Mouse (Mus musculus) heart, embryonic 16.5 days (tissue): ENCODE data around the gene Wdr54. TPM values are rescaled to one million over a fixed set of nuclear protein-coding genes. Genes with fewer than 3 reads are reported as not detected.
"Not testable (repeated sequence)": the region's sequence is repeated elsewhere in the genome, so short reads cannot be mapped to it uniquely, and the experiment has no call there.

Source experiments
- ATAC-seq: fragments of 200-750 bp; cut with Nextera tagmentation; replicated peaks from 2 replicates; pipeline ENCODE4 v1.8.0; 2017; ENCODE audit warnings: moderate number of reproducible peaks; ENCODE audit not compliant: insufficient read depth, low FRiP score; ENCODE audit errors: extremely low read depth
- H3K27ac ChIP-seq: fragments of 300-500 bp; sonication (generic); 2 replicates; pipeline ENCODE4 v1.5.1; 2014; ENCODE audit warnings: mild to moderate bottlenecking, low read length, control low read depth, moderate library complexity
- H3K27me3 ChIP-seq: fragments of 300-500 bp; sonication (generic); 2 replicates; pipeline ENCODE4 v1.6.1; 2014; ENCODE audit warnings: low read length, mixed read lengths; ENCODE audit not compliant: control insufficient read depth, insufficient read depth
- H3K36me3 ChIP-seq: fragments of 300-500 bp; sonication (generic); 2 replicates; pipeline ENCODE4 v1.6.1; 2014; ENCODE audit not compliant: control insufficient read depth, insufficient read depth
- H3K4me1 ChIP-seq: fragments of 300-500 bp; sonication (generic); 2 replicates; pipeline ENCODE4 v1.6.1; 2014; ENCODE audit warnings: low read length, mixed read lengths; ENCODE audit not compliant: control insufficient read depth, insufficient read depth
- H3K4me2 ChIP-seq: fragments of 300-500 bp; sonication (generic); 2 replicates; pipeline ENCODE4 v1.6.1; 2014; ENCODE audit warnings: low read depth, mild to moderate bottlenecking, control low read depth, low read length
- H3K4me3 ChIP-seq: fragments of 300-500 bp; sonication (generic); 2 replicates; pipeline ENCODE4 v1.5.1; 2014; ENCODE audit warnings: mild to moderate bottlenecking, control low read depth, low read length
- H3K9ac ChIP-seq: fragments of 300-500 bp; sonication (generic); 2 replicates; pipeline ENCODE4 v1.6.1; 2014; ENCODE audit warnings: low read length, control low read depth
- H3K9me3 ChIP-seq: fragments of 300-500 bp; sonication (generic); replicated peaks from 2 replicates; pipeline ENCODE4 v1.6.1; 2016; ENCODE audit warnings: low read length; ENCODE audit not compliant: control insufficient read depth
- WGBS: fragments of 180-500 bp; shearing (Covaris S2); extraction: QIAGEN DNeasy Blood & Tissue Kit; methylation state at CpG from one replicate; pipeline ENCODE4 v1.1.7; 2014; 5-methylcytosine and 5-hydroxymethylcytosine counted together
- polyA plus RNA-seq: library from polyadenylated mRNA; unstranded; fragments of >200 nt; fragmentation: Nextera tagmentation; extraction: Ambion mirVana; gene quantifications from 2 replicates; pipeline ENCODE4 v1.2.1, GENCODE M21; 2015

Gene Wdr54
- polyA plus RNA-seq, 1 experiment from 2014 or later = 3.8 TPM

GRCm38 (mm10) chr6:83165026-83165606 is 8.9 kb upstream of the Wdr54 start:
- Histone ChIP-seq H3K9ac (peak overlapping the region; percentile 83), H3K4me1 (peaks cover 24% of the 10 kb centered on the region), H3K4me2 (peak overlapping the region; percentile 85), H3K27me3 (peaks cover 22% of the 10 kb centered on the region), H3K36me3 (no peaks in the 10 kb centered on the region), H3K9me3 (no peaks in the 10 kb centered on the region), H3K4me3 (peak overlapping the region; percentile 79), H3K27ac (peak overlapping the region; percentile 65)
- WGBS = 6% methylated on average over 6 of the region's 6 CpGs
- no peak for ATAC-seq

DNA sequence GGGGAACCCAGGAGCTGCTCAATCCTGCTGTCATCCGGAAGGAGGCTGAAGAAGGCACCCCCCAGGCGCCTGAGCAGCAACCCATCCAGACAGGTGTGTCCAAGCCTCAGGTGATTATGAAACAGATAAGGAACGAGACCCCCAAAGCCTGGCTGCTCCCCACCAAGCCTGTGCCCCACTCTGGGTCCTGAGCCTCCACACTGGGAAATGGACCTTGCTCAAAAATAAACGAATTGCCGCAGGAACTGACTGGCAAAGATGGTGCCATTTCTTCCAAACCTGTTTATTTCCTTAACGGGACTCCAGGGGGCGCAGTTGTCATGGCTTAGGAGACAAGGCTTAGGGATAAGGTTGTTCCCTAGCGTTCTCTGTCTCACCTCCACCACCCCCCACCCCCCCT is 6.5 kb upstream of the Wdr54 start:
- Histone ChIP-seq H3K27ac (no peak overlapping the region), H3K4me2 (peak overlapping the region; percentile 85), H3K4me3 (peak overlapping the region; percentile 53), H3K9me3 (no peaks in the 10 kb centered on the region), H3K4me1 (peaks cover 24% of the 10 kb centered on the region), H3K9ac (no peak overlapping the region), H3K36me3 (no peaks in the 10 kb centered on the region), H3K27me3 (peaks cover 22% of the 10 kb centered on the region)
- WGBS = under 1% methylated on average over 8 of the region's 8 CpGs
- no peak for ATAC-seq

GRCm38 (mm10) chr6:83161921-83162641 is 5.9 kb upstream of the Wdr54 start:
- no peak for ATAC-seq
- peaks cover 22% of the 10 kb centered on the region for H3K27me3 ChIP-seq
- peak overlapping the region; percentile 53 for H3K4me3 ChIP-seq
- no peaks in the 10 kb centered on the region for H3K9me3 ChIP-seq
- H3K36me3 ChIP-seq = no peaks in the 10 kb centered on the region
- peak overlapping the region; percentile 85 for H3K4me2 ChIP-seq
- peaks cover 22% of the 10 kb centered on the region for H3K4me1 ChIP-seq
- H3K9ac ChIP-seq = peak overlapping the region; percentile 65
- WGBS = under 1% methylated on average over 49 of the region's 49 CpGs
- H3K27ac ChIP-seq = no peak overlapping the region

DNA sequence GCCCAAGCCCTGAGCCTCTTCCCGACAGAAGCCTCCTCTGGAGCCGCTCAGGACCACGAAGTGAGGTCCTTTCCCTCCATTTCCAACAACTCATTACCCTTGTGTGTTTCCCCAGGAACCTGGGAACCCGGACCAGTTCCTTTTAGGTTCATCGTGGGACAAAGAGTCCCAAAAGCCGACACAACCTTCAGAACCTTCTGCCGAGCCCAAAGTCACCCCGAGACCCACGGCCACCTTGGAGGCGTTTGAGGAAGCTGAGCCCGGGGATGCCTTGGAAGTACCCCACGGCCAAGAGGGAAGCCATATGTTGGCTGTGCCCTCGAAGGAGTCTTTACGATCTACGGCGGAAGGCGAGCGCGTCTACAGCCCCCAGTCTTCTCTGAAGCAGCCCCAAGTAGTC is 5.2 kb upstream of the Wdr54 start:
- 9% methylated on average over 19 of the region's 19 CpGs for WGBS
- peak overlapping the region; percentile 65 for H3K9ac ChIP-seq
- H3K4me3 ChIP-seq = peak overlapping the region; percentile 53
- ATAC-seq = no peak
- peaks cover 22% of the 10 kb centered on the region for H3K27me3 ChIP-seq
- H3K27ac ChIP-seq = no peak overlapping the region
- H3K9me3 ChIP-seq = no peaks in the 10 kb centered on the region
- no peaks in the 10 kb centered on the region for H3K36me3 ChIP-seq
- peaks cover 18% of the 10 kb centered on the region for H3K4me1 ChIP-seq
- peak overlapping the region; percentile 85 for H3K4me2 ChIP-seq

GRCm38 (mm10) chr6:83159456-83159855 is 3.3 kb upstream of the Wdr54 start:
- not testable (repeated sequence) for H3K27ac ChIP-seq, H3K9ac ChIP-seq, H3K4me3 ChIP-seq, H3K36me3 ChIP-seq, H3K4me2 ChIP-seq, H3K9me3 ChIP-seq, ATAC-seq
- 31% methylated on average over 3 of the region's 3 CpGs for WGBS
- Histone ChIP-seq H3K27me3 (peaks cover 22% of the 10 kb centered on the region), H3K4me1 (peaks cover 18% of the 10 kb centered on the region)

DNA sequence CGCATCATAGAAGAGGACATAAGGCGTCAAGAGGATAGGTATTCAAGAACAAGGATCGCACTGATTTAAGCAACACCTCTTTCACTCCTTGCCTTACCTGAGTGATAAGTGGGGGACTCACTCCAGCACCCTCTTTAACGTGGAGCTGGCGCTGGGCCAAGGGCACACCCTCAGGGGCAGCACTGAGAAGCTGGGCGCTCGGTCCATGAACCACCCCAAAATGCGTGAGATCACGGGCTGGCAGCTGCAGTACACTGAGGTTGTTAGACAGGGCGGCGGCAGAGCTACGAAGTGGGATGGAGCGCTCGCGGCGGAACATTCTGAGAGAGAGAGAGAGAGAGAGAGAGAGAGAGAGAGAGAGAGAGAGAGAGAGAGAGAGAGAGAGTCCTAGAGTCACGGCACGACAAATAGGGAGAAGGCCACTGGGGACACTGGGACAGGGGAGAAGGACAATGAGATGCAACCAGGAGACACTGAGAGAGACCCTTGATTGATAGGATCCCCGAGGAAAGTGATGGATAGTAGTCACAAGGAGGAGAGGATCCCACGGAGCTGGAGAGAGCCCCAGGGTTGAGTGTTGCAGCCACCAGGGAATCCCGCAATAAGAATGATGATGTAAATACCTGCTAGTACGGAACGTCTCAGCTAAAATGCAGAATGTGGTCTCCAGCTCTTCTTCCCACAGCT is 502 bp downstream of the Wdr54 start:
- peak; percentile 1; the same call in 1 of the 2 replicates for ATAC-seq
- peaks cover 6% of the 10 kb centered on the region for H3K36me3 ChIP-seq
- peak overlapping the region; percentile 61 for H3K4me3 ChIP-seq
- peak overlapping the region; percentile 68 for H3K9ac ChIP-seq
- H3K9me3 ChIP-seq = no peaks in the 10 kb centered on the region
- no peak overlapping the region for H3K27ac ChIP-seq
- 7% methylated on average over 23 of the region's 23 CpGs for WGBS
- H3K4me2 ChIP-seq = peak overlapping the region; percentile 92
- peaks cover 4% of the 10 kb centered on the region for H3K27me3 ChIP-seq
- H3K4me1 ChIP-seq = peaks cover 7% of the 10 kb centered on the region

DNA sequence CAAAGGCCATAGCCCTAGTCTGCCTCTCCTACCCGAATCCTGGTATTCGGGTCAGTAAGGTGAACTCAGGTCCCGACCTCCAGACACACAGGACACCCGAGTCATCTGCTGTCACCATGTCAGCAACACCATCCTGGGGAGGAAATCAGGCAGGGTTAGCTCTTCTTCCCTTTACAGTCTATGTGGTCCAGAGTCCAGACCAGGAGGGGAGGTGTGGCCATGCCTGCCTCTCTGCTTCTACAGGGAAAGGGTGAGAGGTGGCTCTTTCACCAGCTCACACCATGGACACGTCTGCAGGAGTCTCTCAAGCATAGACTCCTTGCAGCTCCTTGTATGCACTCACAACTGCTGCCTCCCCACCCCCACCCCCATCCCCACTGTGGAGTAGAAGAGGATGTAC is 2.7 kb downstream of the Wdr54 start:
- no peak for ATAC-seq
- Histone ChIP-seq H3K9me3 (no peaks in the 10 kb centered on the region), H3K36me3 (peaks cover 13% of the 10 kb centered on the region), H3K9ac (no peak overlapping the region), H3K4me2 (no peak overlapping the region), H3K27me3 (no peaks in the 10 kb centered on the region), H3K4me1 (peaks cover 7% of the 10 kb centered on the region), H3K27ac (no peak overlapping the region), H3K4me3 (no peak overlapping the region)
- WGBS = 67% methylated on average over 5 of the region's 5 CpGs

DNA sequence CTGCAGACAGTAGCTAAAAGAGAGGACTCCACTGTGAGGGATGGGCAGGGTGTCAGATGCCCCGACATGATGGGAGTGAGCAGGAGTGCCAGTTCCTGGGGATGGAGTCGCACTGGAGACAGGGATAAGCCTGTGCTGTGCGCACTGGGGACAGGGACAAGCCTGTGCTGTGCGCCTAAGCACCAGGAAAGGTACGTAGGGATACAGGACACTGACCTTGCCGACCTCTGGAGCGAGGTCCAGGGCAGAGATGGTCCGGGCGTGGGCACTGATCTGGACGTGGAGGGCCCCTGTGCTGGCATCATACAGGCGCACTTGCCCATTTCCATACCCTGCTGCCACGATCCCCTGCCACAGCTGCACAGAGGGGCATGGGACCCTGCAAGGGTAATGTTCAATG is 3.2 kb downstream of the Wdr54 start:
- H3K27me3 ChIP-seq = no peaks in the 10 kb centered on the region
- no peak for ATAC-seq
- no peaks in the 10 kb centered on the region for H3K9me3 ChIP-seq
- H3K4me3 ChIP-seq = no peak overlapping the region
- H3K9ac ChIP-seq = no peak overlapping the region
- peaks cover 7% of the 10 kb centered on the region for H3K4me1 ChIP-seq
- H3K27ac ChIP-seq = no peak overlapping the region
- 86% methylated on average over 12 of the region's 12 CpGs for WGBS
- H3K4me2 ChIP-seq = no peak overlapping the region
- H3K36me3 ChIP-seq = peaks cover 14% of the 10 kb centered on the region

DNA sequence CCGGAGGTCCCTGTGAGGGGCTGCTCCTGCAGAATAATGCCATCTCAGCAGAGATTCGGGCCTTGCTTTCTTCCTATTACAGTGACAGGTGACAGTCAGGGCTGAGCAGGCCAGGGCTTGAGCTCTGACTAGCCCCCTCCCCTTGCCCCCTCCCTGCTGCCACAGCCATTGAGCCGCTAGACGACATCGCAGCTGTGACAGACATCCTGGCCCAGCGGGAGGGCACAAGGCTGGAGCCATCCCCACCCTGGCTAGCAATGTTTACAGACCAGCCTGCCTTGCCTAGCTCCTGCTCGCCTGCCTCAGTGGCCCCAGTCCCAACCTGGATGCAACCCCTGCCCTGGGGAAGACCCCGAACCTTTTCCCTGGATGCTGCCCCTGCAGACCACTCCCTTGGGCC is 4.5 kb downstream of the Wdr54 start:
- Histone ChIP-seq H3K4me2 (no peak overlapping the region), H3K36me3 (peaks cover 16% of the 10 kb centered on the region), H3K27me3 (no peaks in the 10 kb centered on the region), H3K27ac (no peak overlapping the region), H3K9me3 (no peaks in the 10 kb centered on the region), H3K9ac (no peak overlapping the region), H3K4me1 (peaks cover 7% of the 10 kb centered on the region), H3K4me3 (no peak overlapping the region)
- no peak for ATAC-seq
- WGBS = 38% methylated on average over 8 of the region's 8 CpGs
